Mouse (Mus musculus) kidney, postnatal 25 days (tissue): ENCODE measurements around the gene Aifm1.
"Not testable (repeated sequence)": the region's sequence is repeated elsewhere in the genome, so short reads cannot be mapped to it uniquely, and the experiment has no call there.

ENCODE experiments used
- DNase-seq, 2 experiments: peaks; one replicate each; pipeline ENCODE4 v3.0.0; 2021; ENCODE audit warnings: mixed read lengths in 2 of 2

The Aifm1 gene

GRCm38 (mm10) chrX:48455018-48455417, 58.3 kb downstream of the Aifm1 start:
- DNase-seq: no peak

GRCm38 (mm10) chrX:48454495-48454878, 58.9 kb downstream of the Aifm1 start:
- DNase-seq: peak in 1 of 2 experiments; percentile 6

GRCm38 (mm10) chrX:48453736-48454494, 59.4 kb downstream of the Aifm1 start:
- peak; percentile 70 to 85 for DNase-seq

- DNase-seq: peak; percentile 22 to 52
Observed at GRCm38 (mm10) chrX:48452931-48453673, 60.3 kb downstream of the Aifm1 start.

- DNase-seq: peak; percentile 24 to 44
Observed at GRCm38 (mm10) chrX:48452231-48452890, 61.0 kb downstream of the Aifm1 start.

GRCm38 (mm10) chrX:48449646-48450045, 63.7 kb downstream of the Aifm1 start:
- DNase-seq: no peak

GRCm38 (mm10) chrX:48444677-48445076, 68.7 kb downstream of the Aifm1 start:
- DNase-seq: no peak

- no peak for DNase-seq
Observed at GRCm38 (mm10) chrX:48441954-48442353, 71.4 kb downstream of the Aifm1 start.

GRCm38 (mm10) chrX:48441548-48441947, 71.8 kb downstream of the Aifm1 start:
- no peak for DNase-seq

GRCm38 (mm10) chrX:48439036-48439435, 74.3 kb downstream of the Aifm1 start:
- DNase-seq: peak; percentile 5 to 41

- not testable (repeated sequence) for DNase-seq
Observed at GRCm38 (mm10) chrX:48436082-48436481, 77.3 kb downstream of the Aifm1 start.

GRCm38 (mm10) chrX:48435477-48435900, 77.9 kb downstream of the Aifm1 start:
- DNase-seq: peak in 1 of 2 experiments; percentile 38

- no peak for DNase-seq
Observed at GRCm38 (mm10) chrX:48434251-48434650, 79.1 kb downstream of the Aifm1 start.

GRCm38 (mm10) chrX:48433527-48433899, 79.8 kb downstream of the Aifm1 start:
- DNase-seq: peak; percentile 16 to 63

GRCm38 (mm10) chrX:48432599-48433526, 80.5 kb downstream of the Aifm1 start:
- no peak for DNase-seq

GRCm38 (mm10) chrX:48429538-48429937, 83.8 kb downstream of the Aifm1 start:
- DNase-seq: peak; percentile 27 to 52

- no peak for DNase-seq
Observed at GRCm38 (mm10) chrX:48429100-48429499, 84.3 kb downstream of the Aifm1 start.

GRCm38 (mm10) chrX:48428642-48429041, 84.7 kb downstream of the Aifm1 start:
- DNase-seq: no peak

- DNase-seq: peak; percentile 61 to 69
Observed at GRCm38 (mm10) chrX:48428241-48428640, 85.1 kb downstream of the Aifm1 start.

- DNase-seq: peak; percentile 38 to 57
Observed at GRCm38 (mm10) chrX:48425280-48425679, 88.1 kb downstream of the Aifm1 start.
